Mouse (Mus musculus): ENCODE measurements around the gene Glrx3. TPM values are rescaled to one million over a fixed set of nuclear protein-coding genes. Genes with fewer than 3 reads are reported as not detected.

Gene Glrx3
- polyA plus RNA-seq, 1 experiment from 2014 or later: 110 TPM

DNA sequence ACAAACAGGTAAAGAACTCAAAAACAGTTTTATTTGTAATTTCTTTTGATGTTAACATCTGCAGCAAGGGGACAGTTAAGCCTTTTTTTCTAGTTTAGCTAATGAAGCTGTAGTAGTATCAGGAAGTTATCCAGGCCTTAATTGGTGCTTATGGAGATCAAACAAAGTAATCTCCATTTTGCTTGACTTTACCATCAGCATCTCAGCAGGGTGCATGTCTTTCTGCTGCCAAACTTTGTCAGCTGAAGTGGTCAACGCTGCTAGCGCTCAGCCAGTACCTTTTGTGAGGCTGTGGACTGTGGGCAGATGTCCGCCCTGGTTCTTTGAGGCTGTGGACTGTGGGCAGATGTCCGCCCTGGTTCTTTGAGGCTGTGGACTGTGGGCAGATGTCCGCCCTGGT is 24.0 kb downstream of the Glrx3 start:
- H3K36me3 ChIP-seq (ENCODE audit: insufficient read depth, low read length): peaks cover 3% of the 10 kb centered on the region
- H3K4me1 ChIP-seq (ENCODE audit: insufficient read depth, low read depth, low read length): no peaks in the 10 kb centered on the region
- H3K9me3 ChIP-seq (ENCODE audit: low read length): no peaks in the 10 kb centered on the region
- H3K9ac ChIP-seq (replicated peaks; ENCODE audit: low read depth): no peak overlapping the region
- 88% methylated on average over 5 of the region's 5 CpGs for WGBS
- no peak for TF ChIP-seq CTCF (IDR thresholded peaks at IDR 0.05)
- TF ChIP-seq EP300 (IDR thresholded peaks at IDR 0.05): no peak
- H3K4me2 ChIP-seq (replicated peaks; ENCODE audit: low read depth, low read length): no peak overlapping the region
- DNase-seq (ENCODE audit: low spot score) (no peak), ATAC-seq (no peak)
- no peaks in the 10 kb centered on the region for H3K27me3 ChIP-seq (replicated peaks; ENCODE audit: insufficient read depth, low read length)
- H3K27ac ChIP-seq (ENCODE audit: low read length): no peak overlapping the region
- no peak overlapping the region for H3K4me3 ChIP-seq (ENCODE audit: low read depth, low read length)

GRCm38 (mm10) chr7:137468174-137468573 is 30.8 kb downstream of the Glrx3 start:
- Histone ChIP-seq H3K4me3 (ENCODE audit: low read depth, low read length) (no peak overlapping the region), H3K27me3 (replicated peaks; ENCODE audit: insufficient read depth, low read length) (no peaks in the 10 kb centered on the region), H3K9me3 (ENCODE audit: low read length) (no peaks in the 10 kb centered on the region), H3K36me3 (ENCODE audit: insufficient read depth, low read length) (peaks cover 10% of the 10 kb centered on the region), H3K27ac (ENCODE audit: low read length) (no peak overlapping the region), H3K9ac (replicated peaks; ENCODE audit: low read depth) (no peak overlapping the region), H3K4me1 (ENCODE audit: insufficient read depth, low read depth, low read length) (no peaks in the 10 kb centered on the region), H3K4me2 (replicated peaks; ENCODE audit: low read depth, low read length) (no peak overlapping the region)
- 80% methylated on average over 4 of the region's 4 CpGs for WGBS
- TF ChIP-seq CTCF (IDR thresholded peaks at IDR 0.05): peak; percentile 77
- no peak for TF ChIP-seq EP300 (IDR thresholded peaks at IDR 0.05)
- DNase-seq (ENCODE audit: low spot score): peak; percentile 64
- ATAC-seq: peak; percentile 56; the same call in 1 of the 2 replicates

DNA sequence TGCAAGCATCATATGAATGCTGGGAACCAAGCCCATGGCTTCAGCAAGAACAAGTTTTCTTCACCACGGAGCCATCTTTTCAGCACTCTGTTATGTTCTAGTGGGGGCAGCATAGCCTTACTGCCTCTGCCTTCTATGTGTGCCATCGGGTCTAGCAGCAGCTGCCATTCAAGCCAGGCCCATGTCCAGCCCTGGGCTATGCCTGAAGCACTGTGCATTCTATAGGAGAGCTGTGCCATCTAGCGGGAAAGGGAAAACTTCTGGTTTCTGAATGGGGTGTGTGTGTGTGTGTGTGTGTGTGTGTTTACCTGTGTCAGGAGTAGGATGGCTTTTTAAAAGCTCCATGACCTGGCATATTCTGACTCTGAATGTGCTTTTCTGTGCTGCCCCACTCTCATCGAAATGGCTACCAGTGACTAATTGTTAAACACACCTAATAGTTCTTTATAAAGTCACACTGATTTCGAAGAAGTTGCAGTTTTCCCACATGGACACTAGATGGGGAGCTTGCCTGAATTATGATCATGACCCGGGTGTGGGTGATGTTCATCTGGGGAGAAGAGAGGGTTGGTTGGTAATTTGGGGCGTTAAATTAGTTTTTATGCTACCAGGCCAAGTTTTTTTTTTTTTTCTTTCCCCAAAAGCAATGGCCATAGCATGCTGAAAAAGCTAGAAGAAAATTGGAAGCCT is 34.2 kb downstream of the Glrx3 start:
- ATAC-seq: no peak
- no peaks in the 10 kb centered on the region for H3K27me3 ChIP-seq (replicated peaks; ENCODE audit: insufficient read depth, low read length)
- H3K9me3 ChIP-seq (ENCODE audit: low read length): no peaks in the 10 kb centered on the region
- no peak overlapping the region for H3K4me3 ChIP-seq (ENCODE audit: low read depth, low read length)
- DNase-seq (ENCODE audit: low spot score): peak; percentile 23
- H3K27ac ChIP-seq (ENCODE audit: low read length): no peak overlapping the region
- no peak for TF ChIP-seq EP300 (IDR thresholded peaks at IDR 0.05)
- TF ChIP-seq CTCF (IDR thresholded peaks at IDR 0.05): peak; percentile 33; the same call in 1 of the 2 replicates
- 52% methylated on average over 7 of the region's 7 CpGs for WGBS
- no peak overlapping the region for H3K9ac ChIP-seq (replicated peaks; ENCODE audit: low read depth)
- no peaks in the 10 kb centered on the region for H3K4me1 ChIP-seq (ENCODE audit: insufficient read depth, low read depth, low read length)
- H3K4me2 ChIP-seq (replicated peaks; ENCODE audit: low read depth, low read length): no peak overlapping the region
- H3K36me3 ChIP-seq (ENCODE audit: insufficient read depth, low read length): peaks cover 7% of the 10 kb centered on the region; the same call in 1 of the 2 replicates

DNA sequence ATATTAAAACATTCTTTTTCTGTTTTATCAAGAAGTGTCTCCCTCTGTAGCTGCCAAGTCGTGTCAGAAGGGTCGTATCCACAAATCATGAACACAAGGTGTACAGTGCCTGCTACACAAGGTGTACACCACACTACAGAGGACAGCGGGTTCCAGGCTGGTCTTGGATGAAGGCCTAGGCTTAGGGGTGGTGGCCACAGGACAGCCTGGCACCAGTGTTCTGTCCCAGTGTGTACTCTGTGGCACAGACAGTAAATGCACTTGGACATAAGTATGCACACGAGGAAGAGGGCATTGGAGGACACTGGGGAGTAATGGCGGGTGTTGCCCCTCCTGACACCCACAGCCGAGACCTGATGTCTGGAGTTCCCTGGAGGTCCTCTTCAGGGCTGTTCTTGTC is 34.7 kb downstream of the Glrx3 start:
- Histone ChIP-seq H3K4me2 (replicated peaks; ENCODE audit: low read depth, low read length) (no peak overlapping the region), H3K4me3 (ENCODE audit: low read depth, low read length) (no peak overlapping the region), H3K27me3 (replicated peaks; ENCODE audit: insufficient read depth, low read length) (no peaks in the 10 kb centered on the region), H3K36me3 (ENCODE audit: insufficient read depth, low read length) (0 out of 2 replicates have a peak, but pooled peaks cover under 1% of the 10 kb centered on the region), H3K9ac (replicated peaks; ENCODE audit: low read depth) (no peak overlapping the region), H3K27ac (ENCODE audit: low read length) (no peak overlapping the region), H3K4me1 (ENCODE audit: insufficient read depth, low read depth, low read length) (no peaks in the 10 kb centered on the region), H3K9me3 (ENCODE audit: low read length) (no peaks in the 10 kb centered on the region)
- no peak for TF ChIP-seq EP300 (IDR thresholded peaks at IDR 0.05)
- no peak for TF ChIP-seq CTCF (IDR thresholded peaks at IDR 0.05)
- ATAC-seq (no peak), DNase-seq (ENCODE audit: low spot score) (no peak)
- WGBS: 71% methylated on average over 6 of the region's 6 CpGs

- Histone ChIP-seq H3K4me1 (ENCODE audit: insufficient read depth, low read depth, low read length) (no peaks in the 10 kb centered on the region), H3K36me3 (ENCODE audit: insufficient read depth, low read length) (no peaks in the 10 kb centered on the region), H3K27me3 (replicated peaks; ENCODE audit: insufficient read depth, low read length) (no peaks in the 10 kb centered on the region), H3K27ac (ENCODE audit: low read length) (no peak overlapping the region), H3K9ac (replicated peaks; ENCODE audit: low read depth) (no peak overlapping the region), H3K9me3 (ENCODE audit: low read length) (no peaks in the 10 kb centered on the region), H3K4me2 (replicated peaks; ENCODE audit: low read depth, low read length) (no peak overlapping the region), H3K4me3 (ENCODE audit: low read depth, low read length) (no peak overlapping the region)
- peak; percentile 92 for DNase-seq (ENCODE audit: low spot score)
- TF ChIP-seq CTCF (IDR thresholded peaks at IDR 0.05) (peak; percentile 100), EP300 (IDR thresholded peaks at IDR 0.05) (no peak)
- ATAC-seq: peak; percentile 94
- 14% methylated on average over 30 of the region's 30 CpGs for WGBS
Observed at GRCm38 (mm10) chr7:137477950-137478620, 40.7 kb downstream of the Glrx3 start.

DNA sequence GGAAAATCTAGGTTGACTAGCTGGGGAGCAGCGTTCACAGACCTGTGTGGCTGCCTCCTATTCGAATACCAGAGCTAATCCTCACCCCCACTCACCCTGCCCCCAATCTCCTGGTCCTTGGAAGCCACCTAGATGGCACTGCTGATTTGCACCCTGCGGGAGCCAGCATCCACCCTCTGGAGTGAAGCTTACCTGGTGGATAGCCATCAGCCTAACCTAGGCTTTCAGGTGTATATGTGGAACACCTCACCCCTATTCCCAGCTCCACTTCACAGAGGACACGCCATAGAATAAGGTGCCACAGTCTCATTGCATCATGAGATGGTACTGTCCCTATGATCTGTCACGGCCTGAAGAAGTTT is 41.2 kb downstream of the Glrx3 start:
- H3K27ac ChIP-seq (ENCODE audit: low read length): no peak overlapping the region
- TF ChIP-seq EP300 (IDR thresholded peaks at IDR 0.05) (no peak), CTCF (IDR thresholded peaks at IDR 0.05) (no peak)
- H3K4me1 ChIP-seq (ENCODE audit: insufficient read depth, low read depth, low read length): no peaks in the 10 kb centered on the region
- DNase-seq (ENCODE audit: low spot score) (no peak), ATAC-seq (no peak)
- no peak overlapping the region for H3K4me2 ChIP-seq (replicated peaks; ENCODE audit: low read depth, low read length)
- H3K27me3 ChIP-seq (replicated peaks; ENCODE audit: insufficient read depth, low read length): no peaks in the 10 kb centered on the region
- no peak overlapping the region for H3K9ac ChIP-seq (replicated peaks; ENCODE audit: low read depth)
- H3K4me3 ChIP-seq (ENCODE audit: low read depth, low read length): no peak overlapping the region
- H3K9me3 ChIP-seq (ENCODE audit: low read length): no peaks in the 10 kb centered on the region
- WGBS: 26% methylated on average over 5 of the region's 5 CpGs
- H3K36me3 ChIP-seq (ENCODE audit: insufficient read depth, low read length): no peaks in the 10 kb centered on the region

All from lung, postnatal 0 days (tissue).